Mouse (Mus musculus) embryonic facial prominence, embryonic 15.5 days (tissue): ENCODE data around the gene Abhd11. TPM values are rescaled to one million over a fixed set of nuclear protein-coding genes. Genes with fewer than 3 reads are reported as not detected.
A peak's percentile ranks its signal among the peaks of the same experiment; 100 is the strongest.

ENCODE experiments used
- ATAC-seq: fragments of 200-750 bp; cut with Nextera tagmentation; 2 replicates; pipeline ENCODE4 v1.8.0; 2017; ENCODE audit warnings: low read depth, moderate TSS enrichment; ENCODE audit not compliant: insufficient number of reproducible peaks, low FRiP score, low TSS enrichment
- H3K27ac ChIP-seq: fragments of 300-500 bp; sonication (generic); replicated peaks from 2 replicates; pipeline ENCODE4 v1.5.1; 2015; ENCODE audit warnings: mild to moderate bottlenecking, inconsistent platforms
- H3K27me3 ChIP-seq: fragments of 300-500 bp; sonication (generic); 2 replicates; pipeline ENCODE4 v1.6.1; 2015; ENCODE audit warnings: inconsistent platforms
- H3K36me3 ChIP-seq: fragments of 300-500 bp; sonication (generic); 2 replicates; pipeline ENCODE4 v1.6.1; 2015; ENCODE audit warnings: mild to moderate bottlenecking, inconsistent platforms
- H3K4me1 ChIP-seq: fragments of 300-500 bp; sonication (generic); 2 replicates; pipeline ENCODE4 v1.6.1; 2015; ENCODE audit warnings: inconsistent platforms
- H3K4me2 ChIP-seq: fragments of 300-500 bp; sonication (generic); replicated peaks from 2 replicates; pipeline ENCODE4 v1.6.1; 2015; ENCODE audit warnings: mild to moderate bottlenecking, inconsistent platforms
- H3K4me3 ChIP-seq: fragments of 300-500 bp; sonication (generic); replicated peaks from 2 replicates; pipeline ENCODE4 v1.5.1; 2015; ENCODE audit warnings: mild to moderate bottlenecking, inconsistent platforms
- H3K9ac ChIP-seq: fragments of 300-500 bp; sonication (generic); 2 replicates; pipeline ENCODE4 v1.6.1; 2015; ENCODE audit warnings: inconsistent platforms
- H3K9me3 ChIP-seq: fragments of 300-500 bp; sonication (generic); replicated peaks from 2 replicates; pipeline ENCODE4 v1.6.1; 2016; ENCODE audit warnings: inconsistent platforms
- WGBS: fragments of 180-500 bp; shearing (Covaris S2); methylation state at CpG from one replicate; pipeline ENCODE4 v1.1.7; 2015; 5-methylcytosine and 5-hydroxymethylcytosine counted together
- polyA plus RNA-seq: library from polyadenylated mRNA; unstranded; fragments of >200 nt; fragmentation: Nextera tagmentation; extraction: Ambion mirVana; gene quantifications from 2 replicates; pipeline ENCODE4 v1.2.1, GENCODE M21; 2015

Gene Abhd11
- polyA plus RNA-seq, 1 experiment from 2014 or later = 68.9 TPM

GRCm38 (mm10) chr5:134973526-134973925, 35.4 kb upstream of the Abhd11 start:
- no peaks in the 10 kb centered on the region for H3K27me3 ChIP-seq
- H3K27ac ChIP-seq = no peak overlapping the region
- no peak for ATAC-seq
- 86% methylated on average over 7 of the region's 7 CpGs for WGBS
- no peaks in the 10 kb centered on the region for H3K4me1 ChIP-seq
- H3K9ac ChIP-seq = no peak overlapping the region
- H3K36me3 ChIP-seq = no peaks in the 10 kb centered on the region
- H3K4me2 ChIP-seq = no peak overlapping the region
- no peak overlapping the region for H3K4me3 ChIP-seq
- H3K9me3 ChIP-seq = no peaks in the 10 kb centered on the region

GRCm38 (mm10) chr5:134974294-134974693, 34.7 kb upstream of the Abhd11 start:
- Histone ChIP-seq H3K4me3 (no peak overlapping the region), H3K4me2 (no peak overlapping the region), H3K36me3 (no peaks in the 10 kb centered on the region), H3K27me3 (no peaks in the 10 kb centered on the region), H3K9me3 (no peaks in the 10 kb centered on the region), H3K4me1 (no peaks in the 10 kb centered on the region), H3K27ac (no peak overlapping the region), H3K9ac (no peak overlapping the region)
- WGBS = 71% methylated on average over 7 of the region's 7 CpGs
- no peak for ATAC-seq

- Histone ChIP-seq H3K4me2 (no peak overlapping the region), H3K4me1 (no peaks in the 10 kb centered on the region), H3K27ac (no peak overlapping the region), H3K9ac (no peak overlapping the region), H3K9me3 (no peaks in the 10 kb centered on the region), H3K36me3 (no peaks in the 10 kb centered on the region), H3K27me3 (no peaks in the 10 kb centered on the region), H3K4me3 (no peak overlapping the region)
- no peak for ATAC-seq
- WGBS = 64% methylated on average over 2 of the region's 2 CpGs
Measured at GRCm38 (mm10) chr5:134974921-134975320, 34.0 kb upstream of the Abhd11 start.

GRCm38 (mm10) chr5:134976164-134976563, 32.8 kb upstream of the Abhd11 start:
- Histone ChIP-seq H3K36me3 (no peaks in the 10 kb centered on the region), H3K4me2 (no peak overlapping the region), H3K4me1 (no peaks in the 10 kb centered on the region), H3K27me3 (no peaks in the 10 kb centered on the region), H3K9me3 (no peaks in the 10 kb centered on the region), H3K9ac (no peak overlapping the region), H3K27ac (no peak overlapping the region), H3K4me3 (no peak overlapping the region)
- 93% methylated on average over 2 of the region's 2 CpGs for WGBS
- ATAC-seq = no peak

- no peak overlapping the region for H3K9ac ChIP-seq
- no peak overlapping the region for H3K4me2 ChIP-seq
- no peak for ATAC-seq
- no peak overlapping the region for H3K27ac ChIP-seq
- H3K4me1 ChIP-seq = no peaks in the 10 kb centered on the region
- H3K27me3 ChIP-seq = no peaks in the 10 kb centered on the region
- H3K36me3 ChIP-seq = no peaks in the 10 kb centered on the region
- 76% methylated on average over 14 of the region's 14 CpGs for WGBS
- no peak overlapping the region for H3K4me3 ChIP-seq
- no peaks in the 10 kb centered on the region for H3K9me3 ChIP-seq
Measured at GRCm38 (mm10) chr5:134976577-134977250, 32.2 kb upstream of the Abhd11 start.

- no peak for ATAC-seq
- no peaks in the 10 kb centered on the region for H3K27me3 ChIP-seq
Measured at GRCm38 (mm10) chr5:134977837-134978236, 31.1 kb upstream of the Abhd11 start.

GRCm38 (mm10) chr5:134981149-134981548, 27.8 kb upstream of the Abhd11 start:
- Histone ChIP-seq H3K36me3 (no peaks in the 10 kb centered on the region), H3K27me3 (peaks cover 26% of the 10 kb centered on the region), H3K4me1 (peaks cover 10% of the 10 kb centered on the region), H3K9ac (no peak overlapping the region), H3K27ac (no peak overlapping the region), H3K4me3 (no peak overlapping the region), H3K9me3 (no peaks in the 10 kb centered on the region), H3K4me2 (no peak overlapping the region)
- WGBS = 42% methylated on average over 10 of the region's 10 CpGs
- ATAC-seq = no peak

More at GRCm38 (mm10) chr5:134977837-134978236, 31.1 kb upstream of the Abhd11 start:
- no peak overlapping the region for H3K4me2 ChIP-seq
- 86% methylated on average over 4 of the region's 4 CpGs for WGBS
- H3K9me3 ChIP-seq = no peaks in the 10 kb centered on the region
- H3K9ac ChIP-seq = no peak overlapping the region
- H3K4me1 ChIP-seq = no peaks in the 10 kb centered on the region
- no peaks in the 10 kb centered on the region for H3K36me3 ChIP-seq
- no peak overlapping the region for H3K4me3 ChIP-seq
- no peak overlapping the region for H3K27ac ChIP-seq

- 100% methylated on average over 1 of the region's 1 CpGs for WGBS
- H3K4me3 ChIP-seq = no peak overlapping the region
Measured at GRCm38 (mm10) chr5:134983111-134983510, 25.8 kb upstream of the Abhd11 start.

GRCm38 (mm10) chr5:134983771-134984170, 25.2 kb upstream of the Abhd11 start:
- H3K36me3 ChIP-seq = no peaks in the 10 kb centered on the region
- H3K27me3 ChIP-seq = peaks cover 49% of the 10 kb centered on the region
- no peak overlapping the region for H3K27ac ChIP-seq
- H3K4me3 ChIP-seq = no peak overlapping the region
- H3K9ac ChIP-seq = no peak overlapping the region
- WGBS = 9% methylated on average over 3 of the region's 3 CpGs
- peaks cover 21% of the 10 kb centered on the region for H3K4me1 ChIP-seq
- H3K4me2 ChIP-seq = no peak overlapping the region
- no peaks in the 10 kb centered on the region for H3K9me3 ChIP-seq
- no peak for ATAC-seq

More at GRCm38 (mm10) chr5:134983111-134983510, 25.8 kb upstream of the Abhd11 start:
- H3K9ac ChIP-seq = no peak overlapping the region
- H3K9me3 ChIP-seq = no peaks in the 10 kb centered on the region
- no peak for ATAC-seq
- peaks cover 46% of the 10 kb centered on the region for H3K27me3 ChIP-seq
- peaks cover 21% of the 10 kb centered on the region for H3K4me1 ChIP-seq
- H3K27ac ChIP-seq = no peak overlapping the region
- no peak overlapping the region for H3K4me2 ChIP-seq
- H3K36me3 ChIP-seq = no peaks in the 10 kb centered on the region

GRCm38 (mm10) chr5:134985633-134986297, 23.2 kb upstream of the Abhd11 start, which contains the start of gene Cldn3:
Cldn3 (plus strand) TSS chr5:134986214.
- no peaks in the 10 kb centered on the region for H3K9me3 ChIP-seq
- H3K27ac ChIP-seq = no peak within 1 kb of the TSS; the same call in 1 of the 2 replicates
- ATAC-seq = peak; percentile 87
- peak within 1 kb of the TSS; percentile 37 for H3K4me3 ChIP-seq
- peak within 1 kb of the TSS; percentile 21; the same call in 1 of the 2 replicates for H3K9ac ChIP-seq
- H3K4me1 ChIP-seq = peaks cover 21% of the 10 kb centered on the region
- H3K27me3 ChIP-seq = peaks cover 53% of the 10 kb centered on the region
- under 1% methylated on average over 25 of the region's 25 CpGs for WGBS
- H3K36me3 ChIP-seq = no peaks in the 10 kb centered on the region
- H3K4me2 ChIP-seq = peak within 1 kb of the TSS; percentile 44

- 3% methylated on average over 79 of the region's 79 CpGs for WGBS
- no peaks in the 10 kb centered on the region for H3K36me3 ChIP-seq
- peak overlapping the region; percentile 37 for H3K4me3 ChIP-seq
- ATAC-seq = 0 out of 2 replicates have a peak, but pooled peaks have one; percentile 16
- no peaks in the 10 kb centered on the region for H3K9me3 ChIP-seq
- peak overlapping the region; percentile 44 for H3K4me2 ChIP-seq
- H3K9ac ChIP-seq = peak overlapping the region; percentile 21; the same call in 1 of the 2 replicates
- H3K27ac ChIP-seq = no peak overlapping the region; the same call in 1 of the 2 replicates
- peaks cover 53% of the 10 kb centered on the region for H3K27me3 ChIP-seq
- peaks cover 21% of the 10 kb centered on the region for H3K4me1 ChIP-seq
Measured at GRCm38 (mm10) chr5:134986298-134987268, 22.4 kb upstream of the Abhd11 start.
